Mouse (Mus musculus) CD4-positive, CD25-positive, alpha-beta regulatory T cell, adult 9 weeks (primary cell): ENCODE measurements around the gene Gpha2. TPM values are rescaled to one million over a fixed set of nuclear protein-coding genes. Genes with fewer than 3 reads are reported as not detected.

Source experiments
- polyA plus RNA-seq: library from polyadenylated mRNA; unstranded; fragments of 100-300 nt; shearing (Covaris generic); gene quantifications from one replicate; pipeline ENCODE4 v1.2.1, GENCODE M21; 2017

Gpha2 gene
- polyA plus RNA-seq = not detected

GRCm38 (mm10) chr19:6226135-6226534 lies at the start of gene Gpha2:
Gene Gpha2, plus strand, starts transcription at chr19:6226380.

GRCm38 (mm10) chr19:6184131-6184530 lies 42.0 kb upstream of the Gpha2 start, which contains the start of gene Majin:
Gene Majin, plus strand, starts transcription at chr19:6184388.

GRCm38 (mm10) chr19:6235084-6236052 lies 9.2 kb downstream of the Gpha2 start, which contains the start of gene Ppp2r5b:
Gene Ppp2r5b, minus strand, starts transcription at chr19:6235872.

GRCm38 (mm10) chr19:6241274-6242107 lies 15.3 kb downstream of the Gpha2 start, which contains the start of gene Atg2a:
Gene Atg2a, plus strand, starts transcription at chr19:6241668.

GRCm38 (mm10) chr19:6276426-6277421 lies 50.5 kb downstream of the Gpha2 start, which contains the start of gene Ehd1:
Gene Ehd1, plus strand, starts transcription at chr19:6276725.

Other genes with a start within 250 kb of the Gpha2 start
- gene Slc22a20, start 240.2 kb upstream of the Gpha2 start, polyA plus RNA-seq = not detected
- gene Capn1, start 210.5 kb upstream of the Gpha2 start, polyA plus RNA-seq = 84.5 TPM
- 51.3 TPM for gene Syvn1, start 179.8 kb upstream of the Gpha2 start, polyA plus RNA-seq
- 61.3 TPM for gene Mrpl49, start 168.6 kb upstream of the Gpha2 start, polyA plus RNA-seq
- gene Fau, start 168.5 kb upstream of the Gpha2 start, polyA plus RNA-seq = 1,170 TPM
- gene Znhit2, start 165.2 kb upstream of the Gpha2 start, polyA plus RNA-seq = 5.8 TPM
- gene Tm7sf2, start 158.0 kb upstream of the Gpha2 start, polyA plus RNA-seq = 15.6 TPM
- gene Vps51, start 149.1 kb upstream of the Gpha2 start, polyA plus RNA-seq = 73.4 TPM
- gene Tmem262, start 146.3 kb upstream of the Gpha2 start, polyA plus RNA-seq = not detected
- 1.7 TPM for gene Gm28374, start 144.1 kb upstream of the Gpha2 start, polyA plus RNA-seq
- gene Zfpl1, start 141.4 kb upstream of the Gpha2 start, polyA plus RNA-seq = 47.2 TPM
- 3.9 TPM for gene Cdca5, start 141.4 kb upstream of the Gpha2 start, polyA plus RNA-seq
- not detected for gene AC131692.1, start 132.0 kb upstream of the Gpha2 start, polyA plus RNA-seq
- gene Naaladl1, start 120.6 kb upstream of the Gpha2 start, polyA plus RNA-seq = not detected
- gene Sac3d1, start 107.7 kb upstream of the Gpha2 start, polyA plus RNA-seq = 1.5 TPM
- gene Snx15, start 98.1 kb upstream of the Gpha2 start, polyA plus RNA-seq = 42.8 TPM
- not detected for gene Batf2, start 85.4 kb upstream of the Gpha2 start, polyA plus RNA-seq
- gene Arl2, start 84.8 kb upstream of the Gpha2 start, polyA plus RNA-seq = 28.6 TPM
- not detected for gene Majin, start 42.0 kb upstream of the Gpha2 start, polyA plus RNA-seq
- 6.7 TPM for gene Ppp2r5b, start 9.5 kb downstream of the Gpha2 start, polyA plus RNA-seq
- gene Atg2a, start 15.3 kb downstream of the Gpha2 start, polyA plus RNA-seq = 42.5 TPM
- gene Ehd1, start 50.3 kb downstream of the Gpha2 start, polyA plus RNA-seq = 8.5 TPM
- 0.10 TPM for gene Cdc42bpg, start 80.1 kb downstream of the Gpha2 start, polyA plus RNA-seq
- 58.3 TPM for gene Men1, start 108.6 kb downstream of the Gpha2 start, polyA plus RNA-seq
- 104 TPM for gene Map4k2, start 114.8 kb downstream of the Gpha2 start, polyA plus RNA-seq
- 158 TPM for gene Sf1, start 137.3 kb downstream of the Gpha2 start, polyA plus RNA-seq
- 8.2 TPM for gene Pygm, start 158.0 kb downstream of the Gpha2 start, polyA plus RNA-seq
- gene Rasgrp2, start 173.0 kb downstream of the Gpha2 start, polyA plus RNA-seq = 112 TPM
- not detected for gene Nrxn2, start 192.4 kb downstream of the Gpha2 start, polyA plus RNA-seq